Mouse (Mus musculus): ENCODE data around the gene Lsamp.

The Lsamp gene

GRCm38 (mm10) chr16:41533686-41534085 lies 1549.5 kb downstream of the Lsamp start:
- DNase-seq (ENCODE audit: low read depth, low spot score) = no peak

GRCm38 (mm10) chr16:41535806-41536205 lies 1551.6 kb downstream of the Lsamp start:
- no peak for DNase-seq (ENCODE audit: low read depth, low spot score)

- DNase-seq (ENCODE audit: low read depth, low spot score) = no peak
Observed at GRCm38 (mm10) chr16:41542641-41543040, 1558.5 kb downstream of the Lsamp start.

GRCm38 (mm10) chr16:41551164-41551563 lies 1567.0 kb downstream of the Lsamp start:
- DNase-seq (ENCODE audit: low read depth, low spot score) = no peak

DNA sequence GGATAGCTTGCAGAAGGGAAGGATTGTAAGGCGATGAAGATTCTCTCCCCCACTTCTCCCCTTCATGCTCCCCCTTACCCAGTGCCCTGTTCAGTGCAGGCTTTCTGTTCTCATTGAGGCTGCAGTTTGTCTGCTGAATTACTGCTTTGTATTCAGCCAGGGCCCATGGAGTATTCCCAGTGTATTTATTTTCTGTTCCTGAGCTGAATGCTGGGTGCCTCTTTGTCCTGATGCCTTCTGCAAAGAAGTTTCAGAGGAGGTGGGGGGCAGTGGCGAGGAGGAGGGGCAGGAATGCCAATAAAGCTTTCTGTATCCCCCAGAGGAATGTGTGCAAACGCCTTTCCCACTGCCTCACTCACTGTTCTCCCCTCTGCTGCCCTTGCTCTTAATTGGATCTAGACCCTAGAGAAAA lies 1567.7 kb downstream of the Lsamp start:
- DNase-seq (ENCODE audit: low read depth, low spot score) = peak; percentile 37

- DNase-seq (ENCODE audit: low read depth, low spot score) = no peak
Observed at GRCm38 (mm10) chr16:41557104-41557503, 1572.9 kb downstream of the Lsamp start.

GRCm38 (mm10) chr16:41565233-41565632 lies 1581.1 kb downstream of the Lsamp start:
- no peak for DNase-seq (ENCODE audit: low read depth, low spot score)

DNA sequence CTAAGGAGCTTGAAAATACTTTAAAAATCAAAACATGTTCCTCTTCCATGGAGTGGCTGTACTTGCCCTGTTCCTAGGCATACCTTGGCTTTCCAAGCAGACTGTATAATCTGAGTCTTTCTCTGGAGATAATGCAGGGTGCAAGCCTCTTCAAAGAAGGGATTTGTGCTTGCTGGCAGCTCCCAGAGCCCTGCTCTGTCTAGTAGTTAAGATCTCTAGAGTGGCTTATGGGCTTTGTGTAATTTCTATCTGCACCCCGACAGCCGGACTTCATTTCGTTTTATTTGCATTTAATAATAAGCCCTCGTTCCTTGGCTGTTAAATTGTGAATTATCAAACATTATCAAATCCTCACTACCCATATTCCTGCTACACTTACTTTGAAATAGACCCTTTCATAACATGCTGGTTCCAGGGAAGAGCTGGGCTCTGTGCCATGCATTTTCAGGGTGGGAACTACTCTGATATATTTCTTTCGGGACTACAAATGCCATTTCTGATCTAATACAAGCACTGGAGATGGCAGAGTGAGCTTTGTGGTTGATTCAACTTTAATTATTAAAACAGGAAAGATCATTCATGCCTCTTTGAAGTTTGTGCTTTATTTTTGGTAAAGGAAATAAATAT lies 1604.6 kb downstream of the Lsamp start:
- peak; percentile 18 for DNase-seq (ENCODE audit: low read depth, low spot score)

DNA sequence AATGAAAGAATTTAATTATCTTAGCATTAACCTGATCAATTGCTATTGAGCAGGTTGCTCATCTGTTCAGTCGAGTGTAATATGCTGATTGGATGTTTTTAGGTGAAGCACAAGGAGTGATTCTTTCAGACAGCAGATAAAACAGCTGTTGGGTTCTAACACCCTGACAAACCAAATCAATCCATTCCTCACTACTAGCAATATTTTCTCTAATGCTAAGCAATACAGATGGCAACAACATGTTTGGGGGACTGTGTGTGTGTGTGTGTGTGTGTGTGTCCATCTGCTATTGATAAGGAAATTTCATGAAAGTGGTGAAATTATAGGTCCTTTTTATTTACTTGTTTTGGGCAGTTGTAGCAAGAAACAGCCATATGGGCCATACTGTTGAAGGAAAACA lies 1628.1 kb downstream of the Lsamp start:
- DNase-seq (ENCODE audit: low read depth, low spot score) = no peak

DNA sequence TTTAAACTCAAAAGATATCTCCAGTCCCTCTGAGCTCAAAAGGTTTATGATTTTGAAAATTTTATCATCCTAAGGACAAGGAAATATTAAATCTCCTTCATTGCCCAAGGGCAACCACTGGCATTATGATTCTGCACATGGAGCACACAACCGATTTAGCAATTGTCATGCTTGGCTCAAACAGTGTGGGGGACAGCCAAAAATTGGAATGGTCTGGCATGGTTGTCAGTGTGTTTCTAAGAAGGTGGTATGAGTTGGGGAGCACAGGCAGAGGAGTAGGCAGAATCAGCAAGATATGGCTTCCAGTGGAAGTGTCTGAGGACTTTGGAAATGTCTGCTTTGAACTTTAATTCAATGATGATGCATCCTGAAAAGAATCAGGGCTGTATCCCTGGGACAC lies 1639.7 kb downstream of the Lsamp start:
- DNase-seq (ENCODE audit: low read depth, low spot score) = no peak

DNA sequence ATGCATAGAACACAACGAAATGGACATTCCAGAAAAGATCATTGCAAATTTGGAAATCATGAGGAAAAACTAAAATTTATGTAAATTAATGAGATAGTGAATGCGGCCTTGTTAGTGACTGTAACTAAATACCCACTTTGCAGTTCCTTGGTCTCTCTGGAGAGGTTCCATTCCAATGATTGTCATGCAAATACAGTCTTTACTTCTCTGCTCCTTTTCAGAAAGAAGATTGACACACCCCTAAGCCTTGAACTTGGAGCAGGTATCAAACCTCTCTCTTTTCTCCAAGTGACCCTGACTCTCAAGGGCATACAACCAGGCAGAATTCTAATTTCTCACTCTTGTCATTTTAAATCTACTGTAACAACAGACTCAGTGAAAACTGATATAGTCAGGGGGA lies 1649.7 kb downstream of the Lsamp start:
- DNase-seq (ENCODE audit: low read depth, low spot score) = no peak

GRCm38 (mm10) chr16:41640876-41641275 lies 1656.7 kb downstream of the Lsamp start:
- no peak for DNase-seq (ENCODE audit: low read depth, low spot score)

GRCm38 (mm10) chr16:41653261-41653660 lies 1669.1 kb downstream of the Lsamp start:
- no peak for DNase-seq (ENCODE audit: low read depth, low spot score)

DNA sequence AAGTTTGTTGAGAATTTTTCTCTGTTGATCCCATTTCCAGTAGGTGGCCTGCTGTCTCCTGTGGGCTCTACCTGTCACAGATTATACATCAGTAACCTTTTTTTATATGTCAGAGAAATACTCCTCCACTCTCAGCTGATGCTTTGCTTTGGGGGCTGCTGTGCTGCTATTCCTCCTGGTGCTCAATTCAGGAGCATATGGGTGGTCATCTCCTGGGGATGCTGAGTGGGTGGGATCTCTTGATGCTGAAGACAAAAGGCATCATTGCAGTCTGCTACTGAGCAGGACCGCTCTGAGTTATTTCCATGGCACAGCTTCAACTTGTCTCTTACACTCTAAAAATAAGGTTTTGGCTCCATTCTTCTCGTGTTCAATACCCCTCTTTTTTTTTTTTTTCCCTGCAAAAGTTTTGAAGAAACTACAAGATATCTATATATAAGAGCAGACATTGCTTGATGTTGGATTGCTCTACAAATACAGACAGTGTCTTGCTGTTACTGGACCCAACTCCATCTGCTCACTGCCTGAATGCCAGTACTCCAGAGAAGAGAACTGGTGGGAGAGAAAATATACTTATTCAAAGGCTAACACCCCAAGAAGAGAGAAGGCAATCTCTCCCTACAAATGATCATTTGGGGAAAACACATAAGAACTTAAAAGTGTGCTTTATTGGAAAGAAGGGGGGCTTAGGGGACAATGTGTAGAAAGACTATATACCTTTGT lies 1690.3 kb downstream of the Lsamp start:
- no peak for DNase-seq (ENCODE audit: low read depth, low spot score)

DNA sequence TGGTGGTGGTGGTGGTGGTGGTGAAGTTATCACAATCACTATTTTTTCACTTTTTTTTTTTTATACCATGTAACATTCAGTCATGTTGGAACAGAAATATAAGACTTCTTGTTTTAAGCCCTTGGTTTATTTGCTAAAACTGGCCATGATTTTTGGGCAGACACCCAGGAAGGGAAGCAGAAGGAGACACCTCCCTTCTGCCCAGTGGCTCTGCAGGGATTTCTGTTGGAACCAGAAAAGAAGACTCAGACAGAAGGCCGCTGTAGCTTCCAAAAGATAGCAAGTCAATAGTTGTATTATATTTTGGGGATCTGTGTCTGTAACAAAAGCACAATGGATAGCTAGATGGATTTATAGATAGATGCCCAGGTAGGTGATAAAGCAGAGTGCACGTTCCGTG lies 1691.6 kb downstream of the Lsamp start:
- no peak for DNase-seq (ENCODE audit: low read depth, low spot score)

DNA sequence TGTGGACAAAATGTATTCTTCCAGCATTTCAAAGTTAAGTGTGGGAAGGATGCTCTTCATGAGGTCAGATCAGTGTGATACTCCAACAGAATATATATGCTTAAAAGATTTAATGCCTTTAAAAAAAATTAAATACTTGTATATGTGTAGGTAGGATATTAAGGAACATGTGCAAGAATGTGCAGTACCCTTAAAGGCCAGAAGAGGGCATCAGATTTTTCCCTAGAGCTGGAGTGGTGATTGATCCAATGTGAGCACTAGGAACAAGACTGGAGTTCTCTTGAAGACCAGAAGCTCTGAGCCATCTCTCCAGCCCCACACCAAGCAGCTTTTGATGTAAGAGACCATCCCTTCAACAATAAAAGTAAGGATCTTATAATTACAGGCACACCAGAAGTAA lies 1708.3 kb downstream of the Lsamp start:
- no peak for DNase-seq (ENCODE audit: low read depth, low spot score)

DNA sequence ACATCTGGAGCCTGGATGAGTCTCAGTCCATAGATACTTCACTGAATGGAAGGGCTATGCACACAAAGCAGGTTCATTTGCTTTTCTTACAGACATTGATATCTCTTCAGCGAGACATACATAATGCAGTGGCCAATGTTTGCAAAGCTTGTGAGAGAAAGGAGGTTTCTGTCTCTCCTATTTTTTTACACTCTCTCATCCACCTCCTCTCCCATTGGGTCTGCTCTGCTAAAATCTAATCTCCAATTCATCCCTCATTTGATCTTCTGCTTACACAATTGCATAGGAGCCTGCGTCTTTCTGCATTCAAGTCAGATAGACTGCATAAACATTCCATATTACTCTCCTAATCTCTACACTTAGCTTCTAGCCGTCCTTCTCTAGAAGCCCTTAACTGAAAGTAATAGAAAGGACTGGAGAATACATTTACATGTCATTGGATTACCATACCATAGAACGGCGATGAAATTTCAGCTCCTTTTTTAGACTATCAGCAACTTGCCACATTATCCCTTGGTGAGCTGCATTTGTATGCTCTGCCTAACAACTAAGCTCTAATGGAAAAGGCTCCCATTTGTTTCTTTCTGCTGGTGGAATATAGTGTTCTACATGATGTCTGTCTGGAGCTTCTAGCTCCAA lies 1717.7 kb downstream of the Lsamp start:
- DNase-seq (ENCODE audit: low read depth, low spot score) = no peak

DNA sequence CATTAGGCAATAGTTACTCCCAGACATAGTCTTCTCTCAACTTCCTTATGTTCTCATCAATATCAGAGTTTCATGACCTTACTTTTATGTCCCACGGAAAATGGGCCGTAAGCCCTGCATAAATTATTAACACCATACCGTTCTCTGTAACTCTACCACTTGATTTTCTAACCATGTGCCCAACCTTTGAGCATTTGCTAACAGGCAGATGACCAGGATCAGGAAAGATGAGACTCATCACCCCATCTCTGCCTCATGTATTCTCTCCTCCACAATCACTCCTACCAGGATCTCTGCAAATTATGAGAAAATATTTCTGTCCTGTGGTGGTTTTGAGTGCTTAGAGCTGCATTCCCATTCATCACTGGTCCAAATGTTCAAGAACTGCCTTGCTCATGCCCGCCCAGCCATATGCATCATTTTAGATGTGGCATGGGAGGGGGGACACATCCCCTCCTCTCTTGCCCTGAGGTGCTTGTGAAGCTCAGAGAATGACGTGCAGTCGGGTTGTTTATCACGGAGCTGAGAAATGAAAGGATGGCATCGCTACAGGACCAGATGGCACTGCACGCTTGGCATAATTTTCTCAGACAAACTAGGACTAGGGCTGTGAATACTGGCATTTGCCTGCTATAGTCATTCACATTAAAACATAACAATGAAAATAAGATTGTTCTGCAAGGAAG lies 1744.9 kb downstream of the Lsamp start:
- peak; percentile 83 for DNase-seq (ENCODE audit: low read depth, low spot score)

DNA sequence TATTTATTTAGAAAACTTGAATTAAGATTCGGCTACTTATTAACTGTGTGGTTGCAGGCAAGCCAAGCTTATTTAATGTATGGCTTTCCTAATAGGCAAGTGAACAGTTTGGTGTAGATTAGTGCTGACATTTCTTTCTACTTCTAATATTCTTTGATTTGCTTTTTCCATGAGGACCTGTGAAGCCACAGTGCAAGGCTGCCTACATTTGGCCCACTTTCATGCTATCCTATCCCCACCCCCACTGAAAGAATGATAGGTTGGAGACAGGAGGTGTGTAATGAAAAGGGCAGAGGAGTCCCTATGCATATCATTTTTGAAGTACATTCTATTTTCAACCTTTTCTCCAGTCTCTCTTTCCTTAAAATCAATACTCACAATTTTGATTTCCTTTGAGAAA lies 1745.8 kb downstream of the Lsamp start:
- DNase-seq (ENCODE audit: low read depth, low spot score) = no peak

DNA sequence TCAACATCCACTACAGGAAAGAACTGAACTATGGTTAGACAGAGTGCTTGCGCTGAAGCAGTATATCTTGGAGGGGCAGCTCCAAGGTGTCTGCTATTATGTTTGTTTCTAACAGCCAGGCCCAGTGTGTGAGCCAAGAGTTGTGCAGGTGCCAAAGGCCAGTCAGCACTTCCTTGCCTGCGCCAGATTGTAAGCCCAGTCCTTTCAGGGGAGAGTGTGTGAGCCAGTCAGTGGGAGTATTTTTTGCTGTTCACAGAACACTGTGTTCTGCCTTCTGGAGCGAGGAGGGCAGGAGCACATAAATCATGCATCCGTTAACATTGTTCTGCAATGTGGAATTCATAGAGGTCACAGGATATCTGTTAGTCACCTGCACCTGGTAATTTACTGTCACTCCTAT lies 1760.9 kb downstream of the Lsamp start:
- DNase-seq (ENCODE audit: low read depth, low spot score) = no peak

DNA sequence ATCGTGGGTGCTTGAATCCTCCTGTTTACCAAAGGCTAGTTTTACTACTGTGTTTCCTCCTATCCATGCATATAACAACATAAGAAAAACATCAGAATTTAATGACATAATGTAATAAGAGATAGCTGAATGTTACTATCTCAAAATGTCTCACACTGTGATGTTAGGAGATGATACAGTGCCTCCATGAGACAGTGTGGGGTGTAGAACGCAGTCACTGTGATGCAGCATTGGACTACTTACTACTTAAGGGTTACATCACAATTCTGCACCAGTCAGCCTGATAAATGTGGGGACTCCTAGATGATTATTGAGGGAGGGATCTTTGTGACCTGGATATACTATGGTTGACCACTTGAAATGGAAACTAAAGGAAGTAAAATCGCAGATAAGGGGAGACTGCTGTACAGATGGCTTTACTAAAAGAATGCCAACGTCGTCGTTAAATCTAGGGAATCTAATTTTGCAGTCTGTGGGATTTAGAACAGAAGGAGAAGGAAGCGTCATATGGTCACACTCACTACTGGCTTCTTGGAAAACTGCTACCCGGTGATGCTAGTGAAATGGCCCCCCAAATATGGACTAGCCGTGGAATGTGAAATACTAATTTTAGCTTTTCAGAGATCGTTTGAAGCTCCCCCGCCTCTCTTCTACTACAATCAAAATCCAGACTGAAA lies 1762.2 kb downstream of the Lsamp start:
- DNase-seq (ENCODE audit: low read depth, low spot score) = no peak

- no peak for DNase-seq (ENCODE audit: low read depth, low spot score)
Observed at GRCm38 (mm10) chr16:41747874-41748273, 1763.7 kb downstream of the Lsamp start.

Measured in brain, embryonic 18.5 days (tissue).